Mouse (Mus musculus) bone marrow macrophage, adult 2 months (primary cell): ENCODE measurements around the gene Prpf31.

Experiments
- CTCF ChIP-seq: IDR thresholded peaks from 2 replicates; pipeline ENCODE4 v1.5.1; 2012; ENCODE audit warnings: low read depth, mild to moderate bottlenecking, low read length, moderate library complexity
- POLR2A ChIP-seq: IDR thresholded peaks from 2 replicates; pipeline ENCODE4 v1.6.1; 2012; ENCODE audit warnings: mild to moderate bottlenecking, low read depth, low read length, borderline replicate concordance

GRCm38 (mm10) chr7:3645488-3646025 lies 15.8 kb downstream of the Prpf31 start:
- no peak for TF ChIP-seq CTCF
- 0 out of 2 replicates have a peak, but pooled peaks have one; percentile 20 for TF ChIP-seq POLR2A
